Mouse (Mus musculus) E14TG2a.4 (cell line): Measurements from ENCODE around the gene Fermt1.

Experiments used
- CTCF ChIP-seq: conservative IDR thresholded peaks from 2 replicates; pipeline ENCODE4 v1.5.1; 2014; ENCODE audit warnings: low read length
- NANOG ChIP-seq: IDR thresholded peaks from 2 replicates; pipeline ENCODE4 v1.6.1; 2014; ENCODE audit warnings: borderline replicate concordance, low read length, mixed read lengths
- POU5F1 ChIP-seq: IDR thresholded peaks from 2 replicates; pipeline ENCODE4 v1.6.1; 2014; ENCODE audit warnings: low read length, borderline replicate concordance

DNA sequence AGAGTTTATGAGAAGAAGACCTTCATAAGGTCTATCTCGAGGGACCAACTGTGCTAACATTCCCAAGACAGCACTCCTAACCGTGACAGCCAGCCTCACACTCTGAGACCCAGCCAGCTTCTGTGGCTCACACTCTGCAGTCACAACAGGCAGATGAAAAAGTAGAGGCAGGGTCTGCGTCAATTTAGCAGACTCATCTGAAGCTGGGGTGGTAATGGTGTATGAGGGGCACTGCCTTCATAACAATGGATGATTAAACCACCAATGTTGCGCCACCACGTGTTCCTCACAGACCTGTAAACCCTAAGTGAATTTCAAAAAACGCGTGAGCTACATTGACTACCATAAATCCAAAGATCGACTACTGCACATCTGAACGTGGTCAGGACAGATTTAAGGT lies 2.1 kb downstream of the Fermt1 start:
- TF ChIP-seq CTCF, result no peak
- TF ChIP-seq POU5F1, result no peak
- TF ChIP-seq NANOG, result no peak
